Mouse (Mus musculus) MEL (cell line): ENCODE measurements around the gene Snrnp70.

Source experiments
- CHD2 ChIP-seq: IDR thresholded peaks from 2 replicates; pipeline ENCODE4 v1.6.1; 2011; ENCODE audit warnings: low read length, improper control_type of control experiment
- EP300 ChIP-seq, 2 experiments: IDR thresholded peaks; 2 replicates each; pipeline ENCODE4 v1.6.1; 2011; ENCODE audit warnings: improper control_type of control experiment in 2 of 2, low read length in 2 of 2, low read depth in 1 of 2, mild to moderate bottlenecking in 1 of 2
- SIN3A ChIP-seq: IDR thresholded peaks from 2 replicates; pipeline ENCODE4 v1.6.1; 2012; ENCODE audit warnings: low read length, improper control_type of control experiment, inconsistent platforms

GRCm38 (mm10) chr7:45436444-45436843 is 40.9 kb upstream of the Snrnp70 start:
- TF ChIP-seq EP300 (IDR thresholded peaks at IDR 0.05; ENCODE audit: low read depth in 1 of 2, low read length in 2 of 2) (no peak), CHD2 (no peak), SIN3A (no peak)
